Mouse (Mus musculus) ovary, postnatal 10 days (tissue): Measurements from ENCODE around the gene Maff.
A peak's percentile ranks its signal among the peaks of the same experiment; 100 is the strongest.

ENCODE experiments used
- DNase-seq: peaks from one replicate; pipeline ENCODE4 v3.0.0; 2022; ENCODE audit warnings: low spot score

The Maff gene

GRCm38 (mm10) chr15:79364120-79364519, 17.7 kb downstream of the Maff start:
- DNase-seq, result no peak

- DNase-seq, result no peak
Observed at GRCm38 (mm10) chr15:79365068-79365467, 18.6 kb downstream of the Maff start.

- no peak for DNase-seq
Observed at GRCm38 (mm10) chr15:79366402-79366801, 20.0 kb downstream of the Maff start.

GRCm38 (mm10) chr15:79368313-79368811, 21.9 kb downstream of the Maff start:
- DNase-seq, result peak; percentile 24

GRCm38 (mm10) chr15:79368861-79369440, 22.5 kb downstream of the Maff start:
- DNase-seq, result no peak

- DNase-seq, result no peak
Observed at GRCm38 (mm10) chr15:79369452-79370280, 23.2 kb downstream of the Maff start.

- DNase-seq, result no peak
Observed at GRCm38 (mm10) chr15:79370281-79370843, 23.9 kb downstream of the Maff start.

GRCm38 (mm10) chr15:79374760-79375159, 28.3 kb downstream of the Maff start:
- no peak for DNase-seq

- no peak for DNase-seq
Observed at GRCm38 (mm10) chr15:79377681-79378080, 31.3 kb downstream of the Maff start.

- DNase-seq, result no peak
Observed at GRCm38 (mm10) chr15:79378608-79379007, 32.2 kb downstream of the Maff start.

GRCm38 (mm10) chr15:79379658-79380057, 33.2 kb downstream of the Maff start:
- DNase-seq, result no peak

GRCm38 (mm10) chr15:79380468-79381444, 34.3 kb downstream of the Maff start:
- DNase-seq, result no peak

GRCm38 (mm10) chr15:79381644-79382043, 35.2 kb downstream of the Maff start:
- DNase-seq, result no peak

GRCm38 (mm10) chr15:79387081-79387480, 40.7 kb downstream of the Maff start:
- no peak for DNase-seq

GRCm38 (mm10) chr15:79387611-79388010, 41.2 kb downstream of the Maff start:
- DNase-seq, result no peak

GRCm38 (mm10) chr15:79388171-79388570, 41.8 kb downstream of the Maff start:
- no peak for DNase-seq

GRCm38 (mm10) chr15:79390434-79390833, 44.0 kb downstream of the Maff start:
- DNase-seq, result no peak

GRCm38 (mm10) chr15:79391447-79392093, 45.1 kb downstream of the Maff start:
- peak; percentile 45 for DNase-seq

GRCm38 (mm10) chr15:79392527-79392926, 46.1 kb downstream of the Maff start:
- DNase-seq, result no peak

GRCm38 (mm10) chr15:79393101-79393500, 46.7 kb downstream of the Maff start:
- DNase-seq, result no peak

GRCm38 (mm10) chr15:79394842-79395241, 48.4 kb downstream of the Maff start:
- no peak for DNase-seq
